Mouse (Mus musculus) CH12.LX (cell line): ENCODE measurements around the gene Hvcn1.

Source experiments
- CHD1 ChIP-seq: IDR thresholded peaks from 2 replicates; pipeline ENCODE4 v1.6.1; 2012; ENCODE audit warnings: low read depth, low read length, improper control_type of control experiment, inconsistent platforms
- CTCF ChIP-seq, 2 experiments: IDR thresholded peaks in 1 of 2; conservative IDR thresholded peaks in 1 of 2; 2 replicates each; pipeline ENCODE4 v1.5.1; 2011 to 2012; ENCODE audit warnings: low read depth in 2 of 2, low read length in 2 of 2, improper control_type of control experiment in 1 of 2, inconsistent platforms in 1 of 2, mild to moderate bottlenecking in 1 of 2, moderate library complexity in 1 of 2
- HCFC1 ChIP-seq: IDR thresholded peaks from 2 replicates; pipeline ENCODE4 v1.6.1; 2012; ENCODE audit warnings: low read depth, mild to moderate bottlenecking, inconsistent platforms, low read length, improper control_type of control experiment
- NELFE ChIP-seq: IDR thresholded peaks from 2 replicates; pipeline ENCODE4 v1.6.1; 2011; ENCODE audit warnings: low read depth, low read length, improper control_type of control experiment
- POLR2A ChIP-seq: IDR thresholded peaks from 2 replicates; pipeline ENCODE4 v1.6.1; 2011; ENCODE audit warnings: low read depth, mild to moderate bottlenecking, improper control_type of control experiment, low read length
- POLR2AphosphoS2 ChIP-seq: IDR thresholded peaks from 2 replicates; pipeline ENCODE4 v1.6.1; 2011; ENCODE audit warnings: low read depth, low read length, improper control_type of control experiment
- SIN3A ChIP-seq: IDR thresholded peaks from 2 replicates; pipeline ENCODE4 v1.6.1; 2012; ENCODE audit warnings: low read length, improper control_type of control experiment, inconsistent platforms
- ZC3H11A ChIP-seq: IDR thresholded peaks from 2 replicates; pipeline ENCODE4 v1.6.1; 2012; ENCODE audit warnings: low read depth, mild to moderate bottlenecking, inconsistent platforms, low read length, improper control_type of control experiment
- ZKSCAN1 ChIP-seq: IDR thresholded peaks from 2 replicates; pipeline ENCODE4 v1.6.1; 2012; ENCODE audit warnings: low read depth, inconsistent platforms, low read length, improper control_type of control experiment, borderline replicate concordance

DNA sequence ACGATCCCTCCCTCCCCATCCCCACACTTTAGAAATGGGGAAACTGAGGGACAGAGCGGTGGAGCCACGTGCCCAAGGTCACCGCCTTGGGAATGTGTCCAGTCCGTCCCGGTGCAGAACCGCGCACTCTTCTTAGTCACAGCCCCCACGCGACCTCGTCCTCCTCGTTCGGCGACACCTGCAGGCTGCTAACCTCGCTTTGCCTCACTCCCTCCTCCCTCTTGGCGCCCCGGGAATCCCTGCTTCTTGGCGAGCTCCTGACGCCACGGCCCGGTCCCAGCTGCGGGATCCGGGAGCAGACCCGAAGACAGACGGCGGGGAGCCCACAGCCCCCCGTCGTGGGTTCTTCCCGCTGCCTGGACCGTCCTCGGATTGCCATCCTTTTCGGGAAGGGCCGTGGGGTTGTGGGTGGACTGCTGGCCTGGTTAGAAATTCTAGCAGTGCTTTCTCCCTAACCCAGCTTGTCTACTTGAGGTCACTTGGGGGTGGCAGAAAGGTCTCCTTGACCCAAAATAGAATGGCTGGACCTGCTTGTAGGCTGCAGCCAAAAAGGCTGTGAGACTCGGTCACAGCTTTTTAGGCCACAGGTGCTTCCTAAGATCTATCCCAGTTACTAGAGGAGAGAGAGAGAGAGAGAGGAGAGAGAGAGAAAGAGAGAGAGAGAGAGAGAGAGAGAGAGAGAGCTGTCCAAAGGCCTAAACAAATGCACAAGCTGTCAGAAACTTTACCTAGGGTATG, 78.6 kb downstream of the Hvcn1 start:
- TF ChIP-seq ZC3H11A, result no peak
- TF ChIP-seq CTCF (conservative IDR thresholded peaks at IDR 0.05 in 1 of 2, IDR thresholded peaks at IDR 0.05 in 1 of 2; ENCODE audit: low read depth in 2 of 2, low read length in 2 of 2), result peak in 1 of 2 experiments; percentile 34; a peak in 2 of 4 replicates
- TF ChIP-seq NELFE, result no peak
- TF ChIP-seq CHD1, result no peak; the same call in 1 of the 2 replicates
- no peak for TF ChIP-seq ZKSCAN1
- TF ChIP-seq POLR2A, result no peak
- TF ChIP-seq POLR2AphosphoS2, result no peak
- TF ChIP-seq HCFC1, result no peak
- no peak; the same call in 1 of the 2 replicates for TF ChIP-seq SIN3A
